In genomic region chr17:18004752-18005151, GRCm38 (mm10) we compare ENCODE assay signal across 41 mouse cellular contexts. TPM values are rescaled to one million over a fixed set of nuclear protein-coding genes. Genes with fewer than 3 reads are reported as not detected.
"Had no signal": no experiment of that assay in that cellular context is flagged by ENCODE, and none has a peak within 500 bp of the region (broad histone marks: within the 10 kb centered on the region; RNA-seq: fewer than 3 reads in every experiment).

No protein-coding gene starts in this region.

- H3K4me3 ChIP-seq: heart, adult 2 months; heart, embryonic 13.5 days; heart, embryonic 15.5 days; hindbrain, embryonic 13.5 days; hindbrain, embryonic 15.5 days; kidney, embryonic 15.5 days; limb, embryonic 13.5 days; limb, embryonic 15.5 days; liver, embryonic 12.5 days had no signal

- DNase-seq: gastrocnemius, postnatal 14 days; gastrocnemius, postnatal 36 days; heart, adult 11 months; heart, adult 2 months; heart, postnatal 14 days; heart, postnatal 36 days; kidney, adult 11 months; kidney, adult 2 months; kidney, adult 9 months; kidney, postnatal 14 days; kidney, postnatal 36 days; layer of hippocampus, adult 9-11 months; layer of hippocampus, postnatal 36 days; left cerebral cortex, postnatal 4 days had no signal

- H3K27ac ChIP-seq: heart, adult 2 months; heart, embryonic 13.5 days; heart, embryonic 15.5 days; hindbrain, embryonic 13.5 days; hindbrain, embryonic 15.5 days; kidney, embryonic 15.5 days; kidney, postnatal 0 days; limb, embryonic 13.5 days; limb, embryonic 15.5 days; liver, embryonic 12.5 days; liver, embryonic 14.5 days had no signal

- ATAC-seq: intestine, embryonic 16.5 days; liver, embryonic 12.5 days had no signal

RNA-seq across cellular contexts. Expression of gene Fpr-rs4, which starts 16.8 kb away (rescaled TPM):
- total RNA-seq: gastrocnemius, adult 18-20 months; gastrocnemius, adult 8-10 months; gastrocnemius, postnatal 14 days; gastrocnemius, postnatal 36 days; heart, adult 2 months; heart, postnatal 14 days; heart, postnatal 36 days; hematopoietic stem cell, adult 5-6 weeks; layer of hippocampus, adult 18-20 months; layer of hippocampus, adult 8-10 months; layer of hippocampus, postnatal 14 days; layer of hippocampus, postnatal 36 days; left cerebral cortex, adult 18-20 months; left cerebral cortex, postnatal 25 days; left cerebral cortex, postnatal 4 days; liver, adult 2 months had no signal
- polyA plus RNA-seq: gonadal fat pad, adult 2 months; heart, adult 2 months; heart, embryonic 11.5 days; heart, embryonic 13.5 days; heart, embryonic 15.5 days; heart, postnatal 0 days; hindbrain, embryonic 11.5 days; hindbrain, embryonic 13.5 days; hindbrain, embryonic 15.5 days; intestine, embryonic 14.5 days; intestine, embryonic 16.5 days; kidney, adult 2 months; kidney, embryonic 15.5 days; kidney, postnatal 0 days; large intestine, adult 2 months; limb, embryonic 11.5 days; limb, embryonic 13.5 days; limb, embryonic 15.5 days; liver, adult 2 months; liver, embryonic 12.5 days; liver, embryonic 14.5 days had no signal

RNA-seq across cellular contexts. Expression of gene Vmn2r124, which starts 44.5 kb away (rescaled TPM):
- total RNA-seq: gastrocnemius, adult 18-20 months; gastrocnemius, adult 8-10 months; gastrocnemius, postnatal 14 days; gastrocnemius, postnatal 36 days; heart, adult 2 months; heart, postnatal 14 days; heart, postnatal 36 days; hematopoietic stem cell, adult 5-6 weeks; left cerebral cortex, adult 18-20 months; liver, adult 2 months had no signal
- polyA plus RNA-seq: gonadal fat pad, adult 2 months; heart, adult 2 months; heart, embryonic 11.5 days; heart, embryonic 13.5 days; heart, embryonic 15.5 days; heart, postnatal 0 days; hindbrain, embryonic 11.5 days; hindbrain, embryonic 13.5 days; hindbrain, embryonic 15.5 days; intestine, embryonic 14.5 days; intestine, embryonic 16.5 days; kidney, adult 2 months; kidney, postnatal 0 days; large intestine, adult 2 months; limb, embryonic 11.5 days; limb, embryonic 13.5 days; limb, embryonic 15.5 days; liver, adult 2 months; liver, embryonic 12.5 days; liver, embryonic 14.5 days had no signal
